Mouse (Mus musculus) ovary, postnatal 36 days (tissue): ENCODE data around the gene Ube2b.

ENCODE experiments used
- DNase-seq: peaks from one replicate; pipeline ENCODE4 v3.0.0; 2022; ENCODE audit warnings: low spot score, mixed read lengths

Gene Ube2b

DNA sequence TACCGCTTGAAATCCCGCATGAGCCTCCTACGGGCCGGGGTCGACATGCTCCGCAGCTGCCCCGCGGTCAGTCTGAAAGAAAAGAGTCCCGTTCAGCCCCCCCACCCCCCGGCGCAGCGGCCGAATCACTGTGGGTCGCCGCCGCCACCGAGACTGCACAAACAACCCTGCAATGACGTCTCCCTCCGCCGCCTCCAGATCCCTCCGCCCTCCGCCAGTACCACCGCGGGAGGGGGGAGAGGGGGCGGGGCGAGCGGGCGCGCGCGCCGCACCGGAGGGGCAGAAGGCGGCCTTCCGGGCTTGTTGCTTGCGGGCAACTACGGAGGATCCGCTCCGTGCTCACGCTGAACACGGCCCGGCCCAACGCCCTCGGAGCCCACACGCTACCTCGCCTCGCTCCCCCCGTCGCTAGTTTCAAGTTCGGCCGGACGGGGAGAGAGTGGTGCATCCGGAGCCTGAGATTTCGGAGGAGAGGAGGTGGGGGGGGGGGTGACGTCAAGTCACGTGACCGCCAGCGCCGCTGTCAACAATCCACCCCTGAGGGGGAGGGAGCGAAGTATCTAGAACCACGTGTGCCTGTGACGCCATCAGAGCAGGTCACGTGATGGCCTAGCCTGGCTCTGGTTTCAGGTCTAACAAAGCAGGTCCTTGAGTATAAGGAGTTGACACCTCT lies at the start of gene Ube2b:
Gene Ube2b (minus strand): TSS at position 473 of the 673 bp plus-strand sequence.
- DNase-seq, result peak; percentile 91

DNA sequence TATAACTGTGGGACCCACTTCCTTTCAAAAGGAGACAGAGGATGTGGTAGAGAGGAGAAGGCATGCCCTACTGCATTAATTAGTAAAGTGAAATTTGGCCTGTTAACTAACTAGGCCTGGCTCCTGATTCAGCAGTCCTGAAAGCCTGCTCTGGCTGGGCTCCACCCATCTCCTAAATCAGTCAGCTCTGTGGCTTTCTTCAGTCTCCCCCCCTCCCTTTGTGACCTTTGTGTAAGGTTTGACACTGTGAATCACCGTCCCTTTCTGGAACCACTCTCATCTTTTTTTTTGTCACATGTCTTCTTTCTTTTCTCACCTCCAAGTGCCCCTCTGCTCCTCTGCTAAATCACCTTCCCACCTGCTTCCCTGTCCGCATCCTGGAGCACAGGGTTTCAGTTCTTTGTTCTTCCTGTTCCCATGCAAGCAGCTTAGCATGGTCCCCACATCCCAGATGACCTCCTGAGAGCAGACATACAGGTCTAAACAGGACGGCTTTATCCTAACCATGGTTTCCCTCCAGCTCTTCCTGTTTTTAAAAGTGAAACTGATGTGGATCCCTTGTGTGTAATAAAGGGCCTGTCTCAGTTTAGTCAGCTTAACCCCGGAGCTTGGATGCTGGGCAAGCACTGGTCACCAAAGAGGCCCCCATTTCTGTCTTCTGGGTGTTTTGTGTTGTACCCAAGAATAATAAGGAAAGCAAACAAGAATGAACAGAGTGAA lies 46.0 kb upstream of the Ube2b start:
- no peak for DNase-seq

DNA sequence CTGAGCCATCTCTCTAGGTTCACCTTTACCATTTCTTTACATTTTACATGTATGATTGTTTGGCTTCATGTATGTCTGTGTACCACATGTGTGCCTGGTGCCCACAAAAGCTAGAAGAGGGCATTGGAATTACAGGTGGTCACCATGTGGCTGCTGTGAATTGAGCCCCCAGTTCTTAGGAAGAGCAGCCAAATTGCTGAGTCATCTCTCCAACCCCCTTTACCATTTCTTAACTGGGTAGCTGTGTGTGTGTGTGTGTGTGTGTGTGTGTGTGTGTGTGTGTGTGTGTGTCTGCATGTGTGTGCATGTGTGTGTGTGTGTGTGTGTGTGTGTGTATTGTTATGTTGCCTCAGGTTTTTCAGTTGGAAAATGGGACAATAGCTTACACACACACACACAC lies 43.6 kb upstream of the Ube2b start:
- no peak for DNase-seq

DNA sequence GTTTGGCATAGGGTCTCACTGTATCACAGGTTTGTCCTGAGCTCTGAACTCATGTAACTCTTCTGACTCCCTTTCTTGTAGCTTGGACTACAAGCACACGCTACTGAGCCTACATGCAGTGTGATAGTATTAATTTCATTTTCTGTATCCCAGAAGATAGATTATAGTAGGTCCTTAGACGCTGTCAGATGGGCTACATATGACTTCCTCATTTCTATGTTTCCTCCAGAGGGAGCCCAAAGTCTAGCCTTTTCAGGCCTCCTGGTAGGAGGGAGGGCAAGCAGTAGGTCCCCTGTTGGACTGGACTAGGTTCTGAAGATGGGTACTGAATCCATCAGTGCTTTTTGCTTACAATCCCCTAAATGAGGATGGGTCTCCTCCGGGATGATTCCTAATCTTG lies 42.7 kb upstream of the Ube2b start:
- DNase-seq, result no peak

DNA sequence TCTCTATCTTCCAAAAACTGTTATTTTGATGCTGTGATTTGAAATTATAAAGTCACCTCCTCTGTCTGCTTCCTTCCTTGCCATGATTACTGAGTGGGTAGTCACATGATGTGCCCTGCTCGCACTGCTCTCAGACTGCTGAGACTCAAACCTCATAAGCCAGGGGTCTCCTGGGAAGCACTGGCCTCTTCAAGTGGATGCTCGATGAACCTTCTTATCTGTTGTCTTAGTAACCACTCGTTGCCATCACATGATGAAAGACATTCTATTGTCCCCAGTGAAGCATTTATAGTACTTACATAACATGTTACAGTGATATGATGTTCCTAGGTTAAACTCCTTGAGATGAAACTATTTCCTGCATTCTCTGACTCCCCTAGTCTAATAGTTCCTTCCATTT lies 37.1 kb upstream of the Ube2b start:
- no peak for DNase-seq

DNA sequence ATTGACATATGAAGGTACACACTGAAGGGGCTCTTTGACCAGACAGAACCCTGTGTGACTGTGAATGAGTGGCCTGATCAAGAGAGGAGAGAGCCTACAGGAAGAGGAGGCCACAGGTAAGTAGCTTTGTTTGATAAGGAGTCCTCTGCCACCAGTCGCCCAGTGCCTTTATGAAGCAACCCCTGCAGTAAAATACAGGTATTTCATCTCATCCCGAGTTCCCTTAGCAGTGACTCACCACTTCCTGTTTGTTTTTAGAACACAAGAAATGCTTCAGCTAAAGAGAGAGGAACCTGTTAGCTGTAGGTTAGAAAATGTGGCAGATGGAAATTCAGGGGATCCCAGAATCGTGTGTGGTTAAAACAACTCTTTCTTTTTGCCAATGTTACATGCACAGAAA lies 35.3 kb upstream of the Ube2b start:
- DNase-seq, result no peak

DNA sequence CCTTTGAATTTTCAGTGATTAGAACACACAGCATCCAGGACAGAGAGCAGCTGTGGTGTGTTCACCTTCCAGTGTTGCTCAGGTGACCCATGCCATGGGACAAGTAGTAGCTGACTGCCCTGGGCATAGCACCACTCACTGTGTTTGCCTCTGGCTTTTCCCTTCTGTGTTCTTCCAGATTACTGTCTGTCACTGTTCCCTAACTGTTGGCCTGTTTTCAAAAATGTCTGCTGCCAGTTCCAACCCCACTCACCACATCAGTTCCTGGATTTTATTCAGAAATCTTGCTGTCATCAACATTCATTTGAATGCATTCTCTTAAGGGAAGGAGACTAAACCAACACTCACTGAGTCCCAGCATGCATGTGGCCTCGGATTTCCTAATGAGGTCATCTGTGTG lies 33.4 kb upstream of the Ube2b start:
- DNase-seq, result no peak

DNA sequence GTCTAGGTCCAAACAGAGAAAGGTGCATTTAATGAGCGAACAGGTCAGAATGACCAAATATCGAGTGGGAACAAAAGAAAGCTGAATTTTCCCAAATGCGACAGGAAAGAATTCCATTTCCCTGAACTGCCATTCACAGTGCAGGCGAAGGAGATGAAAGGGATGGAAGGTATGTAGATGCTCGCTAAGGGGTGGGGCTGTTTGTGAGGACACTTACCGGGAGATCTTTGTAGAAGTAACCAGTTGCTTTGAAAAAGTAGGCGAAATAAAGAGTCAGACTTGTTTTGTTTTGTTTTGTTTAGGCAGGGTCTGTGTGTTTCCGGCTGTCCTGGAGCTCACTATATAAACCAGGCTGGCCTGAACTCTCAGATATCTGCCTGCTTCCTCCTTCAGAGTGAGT lies 31.8 kb upstream of the Ube2b start:
- DNase-seq, result no peak

DNA sequence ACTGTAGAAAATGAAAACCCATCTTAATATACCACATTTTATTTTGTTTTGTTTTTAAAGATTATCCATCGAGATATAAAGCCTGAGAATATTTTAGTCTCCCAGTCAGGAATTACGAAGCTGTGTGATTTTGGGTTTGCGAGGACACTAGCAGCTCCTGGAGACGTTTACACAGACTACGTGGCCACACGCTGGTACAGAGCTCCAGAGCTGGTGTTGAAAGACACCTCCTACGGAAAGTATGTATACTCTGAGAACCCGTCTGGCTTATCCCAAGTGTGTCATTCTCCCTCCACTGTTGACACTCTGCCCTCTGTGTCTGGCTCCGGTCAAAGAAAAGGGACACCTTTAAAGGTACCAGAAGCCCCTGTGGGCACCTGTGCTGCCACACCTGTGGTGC lies 17.7 kb upstream of the Ube2b start:
- DNase-seq, result no peak

DNA sequence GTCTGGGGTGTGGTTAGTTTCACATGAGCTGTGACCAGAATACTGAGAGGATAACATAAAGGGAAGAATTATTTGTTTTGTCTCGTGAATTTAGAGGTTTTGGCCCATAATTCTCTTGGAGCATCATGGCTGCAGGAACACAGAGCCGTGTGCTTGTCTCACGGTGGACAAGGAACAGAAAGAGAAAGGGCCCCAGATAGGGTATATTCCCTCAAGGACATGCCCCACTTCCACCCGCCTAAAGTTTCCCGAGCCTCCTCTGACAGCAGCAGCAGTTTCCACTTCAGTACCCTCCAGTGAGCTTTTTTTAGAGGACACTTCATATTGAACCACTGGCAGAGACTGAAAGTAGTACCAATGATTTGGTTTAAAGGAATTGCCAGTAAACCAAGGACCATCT lies 11.0 kb upstream of the Ube2b start:
- DNase-seq, result no peak

DNA sequence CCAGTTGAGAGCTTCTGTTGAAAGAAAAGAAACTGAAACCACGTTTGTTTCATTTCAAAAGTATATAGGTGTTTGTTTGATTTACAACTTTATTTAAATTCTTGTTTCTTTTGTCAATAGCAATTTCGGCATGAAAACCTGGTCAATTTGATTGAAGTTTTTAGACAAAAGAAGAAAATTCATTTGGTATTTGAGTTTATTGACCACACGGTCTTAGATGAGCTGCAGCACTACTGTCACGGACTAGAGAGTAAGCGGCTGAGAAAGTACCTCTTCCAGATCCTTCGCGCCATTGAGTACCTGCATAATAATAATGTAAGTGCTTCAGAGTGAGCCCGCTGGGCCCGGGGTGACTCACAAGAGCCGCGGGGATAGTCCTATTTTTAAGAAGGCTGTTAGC lies 10.4 kb upstream of the Ube2b start:
- DNase-seq, result no peak

DNA sequence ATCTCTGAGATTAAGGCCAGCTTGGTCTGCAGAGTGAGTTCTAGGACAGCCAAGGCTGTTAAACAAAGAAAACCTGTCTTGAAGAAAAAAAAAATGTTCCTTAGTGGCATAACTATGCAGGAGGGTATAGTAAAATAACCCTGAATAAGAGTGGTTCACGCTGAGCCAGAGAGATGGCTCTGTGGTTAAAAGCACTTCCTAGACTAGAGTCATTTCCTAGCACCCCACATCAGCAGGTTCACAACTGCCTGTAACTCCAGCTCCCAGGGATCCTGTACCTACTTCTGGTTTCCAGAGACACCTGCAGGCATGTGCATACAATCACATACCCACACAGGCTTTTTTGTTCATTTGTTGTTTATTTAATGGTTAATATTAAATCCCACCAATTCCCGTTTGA lies 5.0 kb upstream of the Ube2b start:
- no peak for DNase-seq

DNA sequence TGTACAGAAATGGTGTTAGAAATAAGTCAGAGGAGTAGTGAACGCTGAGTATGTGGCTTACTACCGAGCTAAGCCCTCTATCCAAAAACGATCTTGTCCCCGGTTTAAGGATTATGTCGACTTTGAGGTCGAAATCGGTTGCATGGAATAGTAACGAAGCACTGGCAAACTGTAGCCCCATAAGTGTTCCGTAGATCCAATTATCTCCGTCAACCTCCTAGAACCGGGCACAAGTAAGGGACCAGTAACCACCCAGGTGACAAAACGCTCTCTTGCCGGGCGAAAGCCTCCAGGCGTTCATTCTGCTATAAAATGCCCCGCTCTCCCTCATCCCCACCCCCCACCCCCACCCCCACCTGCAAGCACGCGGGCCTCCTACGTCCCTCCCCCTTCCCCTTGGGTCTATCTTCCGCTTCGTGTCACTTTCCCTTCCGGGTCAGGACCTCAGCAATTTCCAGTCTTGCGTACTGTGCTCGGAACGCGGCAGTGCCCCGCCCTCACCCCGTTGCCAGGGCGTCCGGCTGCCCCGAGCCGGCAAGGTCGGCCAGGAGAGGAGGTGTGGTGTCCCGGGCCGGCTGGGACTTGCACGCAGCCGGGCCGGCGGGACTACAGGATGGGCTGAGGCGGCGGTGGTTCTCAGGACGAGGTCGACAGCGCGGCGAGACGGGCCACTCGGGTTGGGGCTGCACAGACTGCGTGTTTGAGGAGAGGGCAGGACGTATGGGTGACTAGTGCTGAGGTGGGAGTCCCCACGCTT lies 3.4 kb upstream of the Ube2b start, which contains the start of gene Cdkl3:
Gene Cdkl3 (plus strand): TSS at position 450 of the 757 bp plus-strand sequence.
- peak; percentile 95 for DNase-seq

DNA sequence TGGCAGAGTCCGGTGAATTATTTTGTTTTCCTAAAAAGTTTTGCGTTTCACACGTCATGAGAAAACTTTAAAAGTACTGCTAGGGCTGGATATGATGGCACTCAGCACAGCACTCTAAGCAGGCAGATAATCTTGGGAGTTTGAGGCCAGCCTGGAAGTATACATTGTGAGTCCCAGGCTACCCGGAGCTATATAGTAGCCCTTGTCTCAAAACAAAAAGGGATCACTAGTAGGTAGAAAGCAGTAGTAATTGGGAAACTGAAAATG lies 2.9 kb upstream of the Ube2b start:
- no peak for DNase-seq

DNA sequence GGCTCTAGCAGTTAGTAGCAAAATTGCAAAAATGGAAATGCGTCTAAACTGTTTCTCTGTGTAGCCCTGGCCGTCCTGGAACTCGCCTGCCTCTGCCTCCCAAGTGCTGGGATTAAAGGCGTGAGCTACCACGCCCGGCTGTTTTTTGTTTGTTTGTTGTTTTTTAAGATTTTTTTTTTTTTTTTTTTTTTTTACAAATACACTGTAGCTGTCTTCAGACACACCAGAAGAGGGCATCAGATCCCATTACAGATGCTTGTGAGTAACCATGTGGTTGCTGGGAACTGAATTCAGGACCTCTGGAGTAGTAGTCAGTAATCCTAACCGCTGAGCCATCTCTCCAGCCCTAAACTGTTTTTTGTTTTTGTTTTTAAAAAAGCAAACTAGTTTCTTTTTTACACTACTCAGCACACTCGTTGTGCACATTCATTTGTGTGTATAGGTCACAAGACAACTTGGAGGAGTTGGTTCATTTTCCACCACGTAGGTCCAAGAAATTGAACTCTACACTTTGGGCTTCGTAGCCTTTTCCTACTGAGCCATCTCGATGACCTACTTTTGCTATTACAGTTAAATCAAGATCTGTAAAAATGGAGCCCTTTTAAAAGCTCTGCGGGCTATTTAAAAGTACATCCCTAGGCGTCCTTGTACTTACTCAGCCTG lies 2.4 kb upstream of the Ube2b start:
- no peak for DNase-seq

DNA sequence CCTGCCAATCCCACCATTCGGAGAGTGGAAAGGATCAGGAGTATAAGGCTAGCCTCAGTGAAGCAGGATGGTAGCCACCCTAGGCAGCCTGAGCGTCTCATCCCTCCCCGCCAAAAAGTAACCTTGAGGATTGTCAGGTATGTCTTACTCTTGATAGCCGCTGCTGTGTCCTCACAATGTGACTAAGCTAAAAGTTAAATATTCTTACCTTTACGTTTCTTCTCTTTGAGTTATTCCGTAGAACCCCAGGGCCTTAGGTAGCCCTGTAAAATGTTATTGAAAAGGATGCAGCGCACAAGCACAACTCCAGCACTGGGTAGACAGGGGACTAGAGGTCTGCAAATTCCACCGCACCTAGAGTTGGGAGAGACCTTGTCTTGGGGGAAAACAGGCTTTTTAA lies 1.3 kb upstream of the Ube2b start:
- no peak for DNase-seq

DNA sequence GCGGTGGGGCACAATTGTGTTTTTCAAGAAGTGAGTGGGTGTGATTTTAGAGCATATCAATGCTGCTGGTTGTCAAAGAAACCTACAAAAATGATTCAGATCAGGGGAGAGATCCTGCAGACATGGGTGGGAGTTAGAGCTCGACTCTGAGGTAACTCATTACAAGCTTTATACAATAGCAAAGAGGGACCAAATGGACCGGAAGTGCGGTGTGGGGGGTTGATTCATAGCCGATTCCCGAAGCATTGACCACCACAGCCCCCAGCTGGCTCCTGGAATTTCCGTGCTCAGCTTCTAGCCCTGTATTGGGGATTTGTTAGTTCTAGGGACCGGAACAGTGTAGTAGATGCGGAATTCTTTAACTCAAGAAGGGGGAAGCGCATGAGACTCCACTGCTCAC lies 779 bp upstream of the Ube2b start:
- DNase-seq, result no peak

DNA sequence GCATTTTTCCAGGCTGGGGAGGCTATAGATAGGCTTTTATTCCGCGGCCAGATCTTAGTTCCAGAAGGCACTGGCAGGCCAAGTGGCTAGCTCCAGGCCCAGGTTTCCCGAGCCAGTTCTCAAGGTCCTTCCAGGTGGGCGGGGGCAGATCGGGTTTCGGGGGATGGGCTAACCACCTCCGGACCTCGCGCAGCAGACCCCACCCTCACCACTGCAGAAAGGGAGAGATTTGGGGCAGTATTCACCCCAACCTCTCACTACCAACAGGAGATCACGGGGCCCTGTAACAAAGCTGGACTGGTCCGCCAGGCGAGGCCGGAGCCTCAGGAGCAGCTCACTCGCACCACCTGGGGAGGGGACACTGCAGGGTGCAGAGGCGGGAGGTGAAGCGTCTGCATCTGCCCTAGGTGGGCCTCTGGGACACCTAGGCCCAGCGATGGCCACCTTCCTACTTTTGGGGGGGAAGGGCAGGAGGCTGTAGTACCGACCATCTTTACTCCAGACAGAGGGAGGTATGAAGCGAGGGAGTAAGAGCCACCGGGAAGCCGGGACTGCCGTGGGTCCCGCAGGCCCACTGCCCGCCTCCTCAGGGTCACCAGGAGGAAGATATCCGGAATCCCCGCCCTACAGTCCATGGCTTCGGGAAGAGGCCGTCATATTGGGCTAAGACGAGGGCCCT lies 812 bp downstream of the Ube2b start:
- peak; percentile 74 for DNase-seq

DNA sequence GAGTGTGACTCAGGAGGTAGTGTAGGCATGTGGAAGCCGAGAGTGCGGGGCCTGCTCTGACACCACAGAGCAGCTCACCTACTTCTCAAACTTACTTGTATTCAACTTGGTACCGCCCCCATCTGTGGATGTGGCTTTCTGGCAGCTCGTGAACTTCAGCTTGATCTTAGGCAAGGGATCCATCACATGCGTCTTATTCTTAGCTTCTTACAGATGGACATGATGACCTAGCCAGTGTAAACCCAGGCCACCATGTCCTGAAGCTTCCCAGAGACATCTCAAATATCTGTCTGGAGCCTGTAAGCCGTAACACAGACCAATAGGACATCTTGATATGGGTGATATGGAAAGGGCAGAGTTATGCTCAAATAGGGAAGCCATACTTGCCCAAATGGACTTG lies 28.9 kb downstream of the Ube2b start:
- no peak for DNase-seq

DNA sequence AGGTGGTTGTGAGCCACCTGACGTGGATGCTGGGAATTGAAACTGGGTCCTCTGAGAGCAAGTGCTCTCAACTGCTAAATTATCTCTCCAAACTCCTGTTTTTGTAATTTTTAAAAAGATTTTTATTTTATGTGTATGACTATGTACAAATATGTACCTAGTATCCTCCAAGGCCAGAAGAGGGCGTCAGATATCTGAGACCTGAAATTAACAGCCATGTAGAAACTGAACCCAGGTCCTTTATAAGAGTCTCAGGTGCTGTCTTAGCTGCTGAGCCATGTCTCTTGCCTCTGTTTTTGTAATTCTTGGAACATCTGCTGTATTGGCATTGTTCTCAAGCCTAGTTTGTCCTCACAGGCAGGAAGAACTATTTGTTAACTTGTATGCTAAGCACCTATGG lies 31.1 kb downstream of the Ube2b start:
- DNase-seq, result no peak

DNA sequence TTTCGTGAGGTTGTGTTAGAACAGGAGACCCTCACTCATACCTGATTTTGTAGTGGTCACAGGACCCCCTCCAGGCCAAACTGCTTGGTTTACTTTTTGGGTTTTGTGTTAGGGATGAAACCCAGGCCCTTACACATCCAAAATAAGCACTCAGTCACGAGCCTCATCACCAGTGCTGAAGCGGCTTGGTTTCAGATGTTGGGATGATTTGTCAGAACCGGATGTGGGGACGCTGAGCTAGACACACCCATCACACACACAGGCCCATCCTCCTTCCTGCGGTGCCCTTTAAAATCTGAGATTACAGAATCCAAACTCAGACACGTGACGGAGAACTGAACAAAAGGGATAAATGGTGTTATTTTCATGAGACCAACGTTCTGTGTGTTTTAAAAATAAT lies 31.7 kb downstream of the Ube2b start:
- DNase-seq, result no peak
